33 mouse cellular contexts compared by ENCODE assay signal in the genomic region with DNA sequence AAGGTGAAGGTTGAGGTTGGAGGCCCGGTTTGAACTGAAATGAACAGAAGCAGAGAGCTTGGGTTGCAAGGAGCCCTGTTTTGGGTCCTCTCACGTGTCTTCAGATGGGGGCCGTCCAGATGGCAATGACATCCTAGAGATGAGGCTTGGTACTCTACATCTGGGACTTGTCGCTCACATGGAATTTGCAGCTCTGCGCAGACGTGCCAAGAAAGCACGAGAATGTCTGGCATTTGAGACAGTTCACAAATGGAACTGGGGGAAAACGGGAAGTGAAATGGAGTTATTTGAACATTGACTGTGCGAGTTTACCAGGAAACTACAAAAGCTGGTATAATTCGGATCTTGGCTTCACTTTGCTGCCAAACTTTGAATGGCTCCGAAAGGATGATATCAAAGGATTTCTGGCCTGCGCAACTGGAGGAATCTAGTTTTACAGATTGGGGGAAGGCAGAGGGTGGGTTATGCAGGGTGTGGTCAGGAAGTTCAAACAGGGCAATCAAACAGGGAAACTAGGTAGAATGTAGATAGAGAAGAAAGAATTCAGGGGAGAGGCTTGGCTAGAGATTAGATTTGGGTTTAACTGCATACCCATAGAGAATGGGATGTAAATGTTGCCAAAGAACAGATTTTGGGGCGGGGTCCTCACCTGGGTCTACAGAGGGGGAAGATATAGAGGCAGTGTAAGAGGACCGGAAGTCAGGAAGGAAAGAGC. TPM values are rescaled to one million over a fixed set of nuclear protein-coding genes. Genes with fewer than 3 reads are reported as not detected.
DNase-seq lines count a peak whose midpoint lies in the region; ATAC-seq and TF ChIP-seq lines count a peak whose summit lies in the region.
"Had no signal": no experiment of that assay in that cellular context is flagged by ENCODE, and none has a peak within 500 bp of the region (broad histone marks: within the 10 kb centered on the region; RNA-seq: fewer than 3 reads in every experiment).

No protein-coding gene starts in this region.

- H3K36me3 ChIP-seq in lung, embryonic 15.5 days, result no peaks in the 10 kb centered on the region
- no peaks in the 10 kb centered on the region for H3K36me3 ChIP-seq in liver, postnatal 0 days (replicated peaks; ENCODE audit: insufficient read depth, low read length)
- H3K36me3 ChIP-seq: embryonic facial prominence, embryonic 12.5 days; heart, embryonic 13.5 days; hindbrain, embryonic 10.5 days; hindbrain, embryonic 15.5 days; kidney, embryonic 15.5 days; limb, embryonic 10.5 days; limb, embryonic 15.5 days; liver, embryonic 13.5 days; midbrain, embryonic 13.5 days; neural tube, embryonic 15.5 days had no signal

- H3K27ac ChIP-seq in lung, embryonic 15.5 days, result peak overlapping the region; percentile 16; the same call in 1 of the 2 replicates
- H3K27ac ChIP-seq in liver, postnatal 0 days (ENCODE audit: low read depth), result no peak overlapping the region
- H3K27ac ChIP-seq: embryonic facial prominence, embryonic 12.5 days; heart, embryonic 13.5 days; hindbrain, embryonic 10.5 days; hindbrain, embryonic 15.5 days; kidney, embryonic 15.5 days; layer of hippocampus, adult 2 months; limb, embryonic 10.5 days; limb, embryonic 15.5 days; liver, embryonic 13.5 days; macrophage; midbrain, embryonic 13.5 days; neural tube, embryonic 15.5 days had no signal

- H3K9me3 ChIP-seq in lung, embryonic 15.5 days, result no peaks in the 10 kb centered on the region
- no peaks in the 10 kb centered on the region for H3K9me3 ChIP-seq in liver, postnatal 0 days (ENCODE audit: low read length)
- H3K9me3 ChIP-seq: embryonic facial prominence, embryonic 12.5 days; heart, embryonic 13.5 days; hindbrain, embryonic 10.5 days; hindbrain, embryonic 15.5 days; kidney, embryonic 15.5 days; limb, embryonic 10.5 days; limb, embryonic 15.5 days; liver, embryonic 13.5 days; neural tube, embryonic 15.5 days had no signal

- ATAC-seq in lung, embryonic 15.5 days (ENCODE audit: borderline replicate concordance, extremely low read depth, low FRiP score, low TSS enrichment), result peak; percentile 57; the same call in 1 of the 2 replicates
- no peak for ATAC-seq in liver, postnatal 0 days
- ATAC-seq: activated CD4-positive, CD25-positive, alpha-beta regulatory T cell, adult 4 months; forebrain, embryonic 14.5 days; midbrain, embryonic 13.5 days had no signal

- H3K4me2 ChIP-seq in lung, embryonic 15.5 days, result no peak overlapping the region
- no peak overlapping the region for H3K4me2 ChIP-seq in liver, postnatal 0 days (ENCODE audit: low read depth, low read length)
- H3K4me2 ChIP-seq: embryonic facial prominence, embryonic 12.5 days; heart, embryonic 13.5 days; hindbrain, embryonic 15.5 days; kidney, embryonic 15.5 days; limb, embryonic 15.5 days; liver, embryonic 13.5 days; midbrain, embryonic 13.5 days; neural tube, embryonic 15.5 days had no signal

- no peak overlapping the region for H3K9ac ChIP-seq in lung, embryonic 15.5 days
- H3K9ac ChIP-seq in liver, postnatal 0 days (replicated peaks), result no peak overlapping the region
- H3K9ac ChIP-seq: embryonic facial prominence, embryonic 12.5 days; heart, embryonic 13.5 days; hindbrain, embryonic 15.5 days; kidney, embryonic 15.5 days; limb, embryonic 15.5 days; liver, embryonic 13.5 days; midbrain, embryonic 13.5 days; neural tube, embryonic 15.5 days had no signal

- TF ChIP-seq EP300 in liver, postnatal 0 days (IDR thresholded peaks at IDR 0.05; ENCODE audit: low read depth), result no peak

- no peaks in the 10 kb centered on the region for H3K27me3 ChIP-seq in lung, embryonic 15.5 days
- H3K27me3 ChIP-seq in liver, postnatal 0 days (ENCODE audit: insufficient read depth, low read length), result no peaks in the 10 kb centered on the region
- H3K27me3 ChIP-seq: embryonic facial prominence, embryonic 12.5 days; heart, embryonic 13.5 days; hindbrain, embryonic 15.5 days; kidney, embryonic 15.5 days; limb, embryonic 15.5 days; liver, embryonic 13.5 days; midbrain, embryonic 13.5 days; neural tube, embryonic 15.5 days had no signal

- H3K4me1 ChIP-seq in lung, embryonic 15.5 days, result peaks cover 3% of the 10 kb centered on the region; the same call in 1 of the 2 replicates
- H3K4me1 ChIP-seq in liver, postnatal 0 days (ENCODE audit: insufficient read depth), result no peaks in the 10 kb centered on the region
- H3K4me1 ChIP-seq: embryonic facial prominence, embryonic 12.5 days; hindbrain, embryonic 15.5 days; kidney, embryonic 15.5 days; limb, embryonic 10.5 days; liver, embryonic 13.5 days; midbrain, embryonic 13.5 days; neural tube, embryonic 15.5 days had no signal

- 47% methylated on average over 14 of the region's 14 CpGs for WGBS in lung, embryonic 15.5 days
- 76% methylated on average over 14 of the region's 14 CpGs for WGBS in liver, postnatal 0 days (ENCODE audit: insufficient replicate concordance)

- TF ChIP-seq CTCF in liver, postnatal 0 days (IDR thresholded peaks at IDR 0.05; ENCODE audit: low read depth), result no peak

- no peak overlapping the region for H3K4me3 ChIP-seq in lung, embryonic 15.5 days
- H3K4me3 ChIP-seq in liver, postnatal 0 days (ENCODE audit: low read depth, low read length), result no peak overlapping the region
- H3K4me3 ChIP-seq: embryonic facial prominence, embryonic 12.5 days; heart, embryonic 13.5 days; hindbrain, embryonic 10.5 days; hindbrain, embryonic 15.5 days; kidney, embryonic 15.5 days; layer of hippocampus, adult 2 months; limb, embryonic 10.5 days; limb, embryonic 15.5 days; liver, embryonic 13.5 days; midbrain, embryonic 13.5 days; neural tube, embryonic 15.5 days had no signal

- DNase-seq in 3T3-L1 (ENCODE audit: low read depth, low spot score) (peak; percentile 50), ES-CJ7 (ENCODE audit: low read depth, low spot score) (peak; percentile 84)
- DNase-seq in lung, postnatal 36 days, result peak; percentile 43
- DNase-seq in adrenal gland, postnatal 10 days, result no peak
- DNase-seq in neural tube, embryonic 10.5 days (ENCODE audit: extremely low spot score, low spot score), result no peak
- no peak for DNase-seq in liver, postnatal 0 days
- DNase-seq in layer of hippocampus, adult 9-11 months, result no peak
- DNase-seq: adrenal gland, adult 2 months; B cell, adult 2 months; cerebellum, adult 9-10 months; embryo, embryonic 11 days; heart, postnatal 10 days; kidney, adult 18-20 months; kidney, postnatal 25 days; layer of hippocampus, postnatal 36 days; liver, embryonic 13.5 days; retina, postnatal 1 day; right cerebral cortex, postnatal 14 days had no signal

RNA-seq across cellular contexts. Expression of a gene that starts 12.0 kb away (rescaled TPM):
- polyA plus RNA-seq in lung, embryonic 15.5 days (2015; fragmentation: Nextera tagmentation; extraction: Ambion mirVana), result 20.9 and 23.8 TPM in 2 replicates
- total RNA-seq in adrenal gland, postnatal 10 days (2021), result 10 to 100 TPM; 10.4 to 18.5 TPM
- polyA plus RNA-seq in liver, postnatal 0 days (2015; fragmentation: Nextera tagmentation; extraction: Ambion mirVana), result 0.13 and 0.15 TPM in 2 replicates
- total RNA-seq: MEL had no signal

Comparison
In these comparisons a context has a peak if more than half of its experiments do, and no peak if none do; other contexts are left out.
1. DNase-seq: peak in 3T3-L1 (single experiment), ES-CJ7 (single experiment) and lung, postnatal 36 days (single experiment); none in adrenal gland, postnatal 10 days (single experiment), neural tube, embryonic 10.5 days (single experiment), liver, postnatal 0 days (single experiment) and layer of hippocampus, adult 9-11 months (single experiment).
2. RNA of a gene that starts 12.0 kb away (polyA plus RNA-seq): 20.9 to 23.8 TPM in lung, embryonic 15.5 days; 0.13 to 0.15 TPM in liver, postnatal 0 days; every median in the first group is over 10 times any median in the second.